Mouse (Mus musculus) kidney, postnatal 14 days (tissue): Measurements from ENCODE around the gene Exosc8.
"Not testable (repeated sequence)": the region's sequence is repeated elsewhere in the genome, so short reads cannot be mapped to it uniquely, and the experiment has no call there.

Experiments
- DNase-seq: peaks from one replicate; pipeline ENCODE4 v3.0.0; 2022; ENCODE audit warnings: mixed read lengths

Exosc8 gene

DNA sequence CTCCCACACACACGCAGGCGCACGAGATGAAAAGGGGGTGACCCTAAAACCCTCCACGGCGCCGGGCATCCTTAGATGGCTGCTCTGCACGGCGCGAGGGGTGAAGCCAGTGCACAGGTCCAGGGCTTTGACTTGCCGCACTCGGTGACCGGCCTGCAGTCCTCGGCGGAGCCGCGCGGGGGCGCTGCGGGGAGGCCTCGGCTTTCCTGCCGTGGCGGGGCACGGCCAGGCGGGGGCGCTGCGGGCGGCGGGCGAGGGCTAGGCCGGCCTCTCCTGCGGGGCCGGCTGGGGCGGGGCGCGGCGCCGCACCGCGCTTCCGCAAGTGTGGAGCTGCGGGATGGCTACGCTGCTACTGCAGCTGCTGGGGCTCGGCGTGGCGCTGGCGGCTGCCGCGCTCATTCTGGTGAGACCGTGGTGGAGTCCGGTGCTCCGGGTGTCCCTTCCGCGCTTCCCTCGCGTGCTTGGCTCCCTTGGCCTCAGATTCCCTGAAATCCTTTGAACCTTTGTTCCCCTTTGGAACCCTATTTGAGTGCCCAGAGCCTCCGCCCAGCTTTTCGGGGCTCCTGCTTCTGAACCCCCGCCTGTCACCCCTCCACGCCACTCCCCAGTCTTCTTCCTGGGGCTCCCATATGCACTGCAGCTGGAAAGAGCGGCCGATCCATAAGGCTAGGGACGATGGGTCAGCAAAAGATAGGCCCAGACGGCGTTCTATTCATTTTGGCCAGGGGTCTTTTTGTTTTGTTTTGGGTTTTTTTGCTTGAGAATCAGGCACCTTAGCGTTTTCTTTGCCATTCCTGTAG is at the start of gene Exosc8, which contains the start of gene Alg5:
TSS of gene Exosc8 (minus strand) at position 147 of the 800 bp plus-strand sequence.
TSS of gene Alg5 (plus strand) at position 293 of the 800 bp plus-strand sequence.
- peak; percentile 92 for DNase-seq

DNA sequence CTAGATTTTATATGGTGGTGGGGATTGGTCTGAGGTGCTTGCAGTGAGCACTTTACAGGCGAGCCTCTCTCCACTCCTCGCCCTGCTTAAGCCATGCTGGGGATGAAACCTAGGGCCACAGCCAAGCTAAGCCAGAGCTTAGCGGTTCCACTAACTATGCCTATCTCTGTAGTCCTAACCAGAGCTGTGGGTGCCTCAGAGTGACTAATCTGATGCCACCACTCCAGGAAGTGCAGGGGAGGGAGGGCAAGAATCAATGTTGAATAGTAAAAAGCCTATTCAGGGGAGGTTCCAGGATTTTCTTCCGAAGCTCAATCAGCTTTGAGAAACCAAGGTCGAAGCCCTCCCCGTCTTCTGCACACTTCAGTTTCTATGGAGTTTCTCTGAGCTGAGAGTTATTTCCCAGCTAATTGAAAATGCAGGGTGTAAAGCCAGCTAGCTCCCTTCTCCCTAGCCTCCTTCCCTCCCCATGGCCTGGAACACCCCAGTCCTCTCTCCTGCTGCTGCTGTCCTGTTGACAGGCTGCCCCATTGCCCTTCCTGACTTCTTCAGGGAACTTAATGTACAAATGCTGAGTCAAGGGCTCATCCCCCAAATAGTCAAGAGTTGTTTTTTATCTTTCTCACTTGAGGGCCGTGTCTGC is 40.9 kb upstream of the Exosc8 start:
- DNase-seq, result no peak

DNA sequence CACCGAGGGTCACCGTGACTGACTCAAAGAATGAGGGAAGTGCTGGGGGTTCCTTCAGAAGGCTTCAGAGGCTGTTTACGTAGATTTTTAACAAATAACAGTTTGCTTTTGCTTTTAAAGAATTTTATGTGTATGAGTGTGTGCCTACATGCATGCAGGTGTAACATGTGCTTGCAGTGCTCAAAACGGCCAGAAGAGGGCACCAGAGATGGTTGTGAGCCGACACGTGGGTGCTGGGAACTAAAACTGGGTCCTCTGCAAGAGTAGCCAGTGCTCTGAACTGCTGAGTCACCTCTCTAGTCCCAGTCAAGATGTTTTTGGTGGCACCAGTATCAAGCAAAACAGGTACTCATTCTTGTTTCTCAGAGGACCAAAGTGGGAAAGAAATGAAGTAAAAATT is 38.4 kb upstream of the Exosc8 start:
- DNase-seq, result no peak

DNA sequence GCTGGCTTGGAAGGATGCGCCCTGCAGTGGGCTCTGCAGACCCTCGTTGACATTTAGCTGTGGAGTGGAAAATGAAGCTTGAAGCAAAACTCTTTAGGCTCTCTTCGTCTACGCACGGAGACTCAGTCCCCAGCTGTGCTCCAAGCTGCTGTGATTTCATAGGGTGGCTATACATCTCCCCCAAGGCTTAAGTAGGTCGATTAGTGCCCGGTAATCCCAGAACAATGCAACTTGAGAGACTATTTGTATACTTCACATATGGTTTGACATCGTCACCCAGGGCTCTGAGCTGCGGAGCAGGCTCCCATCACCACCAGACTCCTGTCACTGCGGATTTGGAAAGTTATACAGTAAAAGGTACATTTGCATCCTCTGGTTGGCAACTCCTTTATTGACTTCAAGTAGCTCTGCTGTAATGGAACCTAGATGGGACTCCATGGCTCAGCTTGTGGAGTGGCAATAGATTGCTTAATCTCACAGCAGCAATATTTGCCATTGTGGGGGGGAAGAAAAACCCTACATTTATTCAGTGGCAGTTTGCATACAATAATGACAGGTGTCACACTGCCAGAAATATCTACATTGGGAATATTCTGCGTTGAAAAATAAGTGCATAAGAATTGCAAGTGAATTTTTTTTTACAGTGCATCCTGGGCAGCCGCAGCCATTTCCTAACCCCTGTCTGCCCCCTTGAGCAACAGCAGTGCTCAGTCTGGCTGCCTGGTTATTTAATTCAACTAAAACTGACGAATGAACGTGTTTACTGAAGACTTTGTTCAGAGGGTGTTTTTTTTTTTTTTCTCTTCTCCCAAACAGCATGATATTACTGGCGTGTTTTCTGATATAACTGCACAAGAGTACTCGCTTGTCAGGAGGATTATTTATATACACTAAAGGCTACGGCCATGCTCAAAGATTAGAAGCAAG is 34.4 kb upstream of the Exosc8 start:
- DNase-seq, result no peak

DNA sequence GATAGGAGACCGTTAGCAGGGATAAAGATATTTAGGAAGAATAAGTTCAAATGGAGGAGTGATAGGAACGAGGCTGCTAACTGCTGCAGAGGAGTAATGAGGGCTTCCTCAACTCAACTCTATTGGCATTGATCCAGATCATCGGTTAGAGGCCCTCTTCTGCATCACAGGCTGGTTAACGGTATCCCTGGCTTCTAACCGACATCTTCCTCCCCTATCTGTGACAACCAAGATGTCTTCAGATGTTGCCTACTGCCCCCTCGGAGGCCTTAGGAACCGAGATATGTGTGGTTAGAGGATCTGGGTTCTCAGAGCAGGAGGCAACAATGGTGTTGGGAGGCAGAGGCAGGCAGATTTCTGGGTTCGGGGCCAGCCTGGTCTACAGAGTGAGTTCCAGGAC is 33.4 kb upstream of the Exosc8 start:
- no peak for DNase-seq

DNA sequence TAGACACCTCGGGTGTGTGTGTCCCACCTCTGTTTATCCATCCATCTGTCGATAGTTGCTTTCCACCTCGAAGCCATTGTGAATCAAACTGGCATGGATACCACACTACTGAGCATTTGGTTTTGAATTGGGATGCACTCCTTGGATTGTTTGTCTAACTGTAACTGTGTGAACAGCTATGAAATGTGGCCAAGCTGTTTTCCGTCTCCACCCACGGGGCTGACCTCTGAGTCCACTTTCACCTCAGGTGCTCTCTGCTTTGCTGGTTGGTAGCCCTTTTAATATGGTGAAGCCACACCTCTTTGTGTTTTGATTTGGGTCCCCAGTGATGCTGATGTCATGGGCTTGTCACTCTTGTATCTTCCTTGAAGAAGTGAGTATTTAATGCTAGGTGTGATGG is 31.6 kb upstream of the Exosc8 start:
- DNase-seq, result no peak

DNA sequence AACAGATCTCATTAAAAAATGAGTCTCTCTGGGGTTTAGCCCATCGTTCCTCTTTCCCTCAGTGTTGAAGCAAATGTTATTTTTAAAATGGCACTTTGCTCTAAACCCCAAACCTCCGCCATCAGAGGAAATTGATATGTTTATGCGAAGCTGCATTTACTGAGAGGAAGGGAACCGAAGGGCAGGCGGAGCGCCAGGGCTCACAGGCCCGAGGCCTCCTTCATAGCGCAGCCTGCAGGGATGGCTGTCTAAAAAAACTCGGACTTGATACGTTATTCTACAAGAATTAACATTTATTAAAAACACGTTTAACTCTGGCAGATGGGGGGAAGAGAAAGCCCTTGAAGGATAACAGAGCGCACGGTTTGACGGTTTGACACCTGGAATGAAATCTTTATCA is 30.8 kb upstream of the Exosc8 start:
- no peak for DNase-seq

DNA sequence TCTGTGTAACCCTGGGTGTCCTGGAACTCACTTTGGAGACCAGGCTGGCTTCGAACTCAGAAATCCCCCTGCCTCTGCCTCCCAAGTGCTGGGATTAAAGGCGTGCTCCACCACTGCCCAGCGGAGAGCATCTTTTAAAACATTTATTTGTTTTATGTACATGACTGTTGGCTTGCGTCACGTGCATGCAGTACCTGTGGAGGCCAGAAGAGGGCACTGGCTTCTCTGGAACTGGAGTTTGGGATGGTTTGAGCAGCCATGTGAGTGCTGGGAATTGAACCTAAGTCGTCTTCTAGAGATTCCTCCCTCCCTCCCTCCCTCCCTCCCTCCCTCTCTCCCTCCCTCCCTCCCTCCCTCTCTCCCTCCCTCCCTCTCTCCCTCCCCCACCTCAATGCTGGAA is 30.3 kb upstream of the Exosc8 start:
- not testable (repeated sequence) for DNase-seq

DNA sequence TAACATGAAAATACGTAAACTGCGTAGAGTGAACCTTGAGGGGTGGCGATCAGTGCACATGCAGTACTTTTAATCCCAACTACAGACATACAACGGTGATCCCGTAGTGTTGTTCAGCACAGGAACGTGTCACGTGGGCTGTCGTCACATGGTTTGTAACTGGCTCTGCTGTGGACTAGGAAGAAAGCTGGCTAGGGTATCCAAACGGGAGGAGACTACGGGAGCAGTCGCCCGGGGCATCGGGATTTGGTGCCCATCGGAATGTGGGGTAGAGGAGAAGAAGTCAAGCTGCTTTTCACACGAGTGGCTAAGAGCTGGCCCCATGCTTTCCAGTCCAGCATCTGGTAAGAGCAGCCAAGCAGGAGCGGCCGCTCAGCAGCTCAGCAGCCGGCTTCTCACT is 29.2 kb upstream of the Exosc8 start:
- peak; percentile 50 for DNase-seq

DNA sequence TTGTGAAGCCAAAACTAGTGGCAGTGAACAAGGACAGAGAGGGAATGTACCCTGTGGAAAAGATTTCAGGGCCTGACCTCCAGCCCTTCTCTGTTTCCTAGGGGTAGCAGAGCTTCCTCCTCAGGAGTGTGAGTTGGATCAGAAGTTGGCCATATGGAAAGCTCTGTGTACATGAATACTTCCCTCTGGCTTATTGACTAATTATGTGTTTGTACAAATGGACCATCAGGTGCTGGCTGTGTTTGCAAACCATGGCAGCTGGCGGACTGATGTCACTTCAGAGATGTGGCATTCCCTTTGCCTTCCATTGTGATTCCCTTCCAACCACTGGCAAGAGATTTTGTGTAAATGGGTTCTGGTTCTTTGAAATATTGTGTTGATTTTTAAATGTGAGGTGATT is 26.1 kb upstream of the Exosc8 start:
- no peak for DNase-seq

DNA sequence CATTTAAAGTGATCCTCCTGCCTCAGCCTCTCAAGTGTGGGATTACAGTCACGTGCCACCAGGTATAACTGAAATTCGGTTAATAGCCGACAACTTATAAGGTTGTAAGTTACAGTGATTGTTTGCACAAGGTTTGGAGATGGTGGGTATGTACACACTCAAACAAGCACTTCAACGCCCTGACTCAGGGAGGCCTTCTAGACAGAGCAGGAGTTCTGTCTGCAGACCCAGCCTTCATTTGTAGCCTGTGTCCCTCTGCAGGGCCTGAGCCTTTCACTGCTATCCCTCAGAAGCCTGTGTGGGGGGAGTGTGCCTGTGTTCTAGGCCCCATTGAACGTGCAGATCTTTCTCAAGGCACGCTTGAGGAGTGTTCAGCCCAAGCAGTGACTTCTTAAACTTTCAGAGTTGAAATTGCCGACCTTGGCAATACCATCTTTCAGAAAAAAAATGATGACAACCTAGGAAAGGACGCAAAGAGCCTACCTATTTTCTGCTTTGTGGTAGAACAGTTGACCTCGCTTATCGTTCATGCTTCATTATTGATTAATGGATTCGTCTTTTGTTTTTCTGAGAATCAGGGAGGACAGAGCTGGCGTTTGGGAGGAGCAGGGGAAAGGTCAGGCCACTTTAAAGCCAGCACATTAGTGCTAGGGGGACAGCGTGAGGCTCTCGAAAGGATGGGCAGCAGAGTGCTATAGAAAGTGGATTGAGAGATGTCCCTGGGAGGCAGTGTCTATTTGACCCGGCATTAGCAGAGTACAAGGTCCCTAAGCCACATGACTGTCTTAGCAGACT is 25.3 kb upstream of the Exosc8 start:
- no peak for DNase-seq

DNA sequence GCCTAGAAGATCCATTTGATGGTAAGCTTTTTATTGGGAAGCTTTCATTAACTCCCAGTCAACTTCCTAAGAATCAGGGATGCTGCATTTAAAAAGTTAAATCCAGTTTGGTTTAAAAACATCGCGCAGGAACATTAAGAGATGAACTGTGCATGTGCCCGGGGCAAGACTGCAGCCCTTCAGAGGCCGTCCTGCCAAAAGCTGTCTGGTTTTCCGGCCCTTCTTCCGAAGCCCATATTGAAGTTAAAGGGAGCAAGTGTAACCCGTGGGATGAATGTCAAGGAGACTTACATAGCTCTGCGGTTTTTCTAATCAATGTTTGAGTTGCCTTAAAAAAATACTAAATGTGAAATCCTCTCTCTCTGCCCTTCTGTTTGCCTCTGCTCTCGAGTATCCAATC is 24.0 kb upstream of the Exosc8 start:
- no peak for DNase-seq

DNA sequence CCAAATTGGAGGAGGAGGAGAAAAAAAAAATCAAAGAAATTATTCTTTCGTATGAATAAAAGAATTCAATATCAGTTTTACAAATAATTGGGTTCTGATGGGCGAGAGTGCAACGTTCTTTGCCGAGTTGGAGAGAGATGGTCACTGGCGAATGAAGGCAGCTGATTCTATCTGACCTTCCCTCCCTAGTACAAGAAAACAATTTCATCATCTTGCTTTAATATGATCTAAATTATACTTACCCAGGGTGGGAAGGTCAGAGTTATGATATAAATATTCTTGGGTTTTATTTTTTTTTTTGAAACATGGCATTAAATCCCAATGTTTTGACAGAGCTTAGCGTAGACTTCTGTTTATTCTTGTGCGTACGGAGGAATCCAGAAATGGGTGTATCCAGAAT is 22.3 kb upstream of the Exosc8 start:
- no peak for DNase-seq

DNA sequence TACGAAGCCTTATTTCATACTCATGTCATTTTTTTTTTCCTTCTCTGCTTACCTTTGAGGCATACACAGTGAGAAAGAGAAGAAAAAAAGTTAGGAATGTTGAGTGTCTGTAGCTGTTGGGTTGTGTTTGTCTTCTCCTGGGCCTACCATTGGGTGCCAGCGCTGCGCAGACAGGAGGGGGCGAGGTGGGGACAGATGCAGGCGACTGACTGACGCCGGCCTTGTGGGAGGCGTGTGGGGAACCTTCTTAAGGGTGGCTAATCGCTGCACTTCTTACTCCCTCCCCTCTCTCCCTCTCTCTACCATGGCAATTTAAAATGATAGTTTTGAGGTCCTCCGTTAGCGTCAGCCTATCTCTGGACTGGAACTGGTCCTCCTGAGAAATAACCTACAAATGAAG is 20.9 kb upstream of the Exosc8 start:
- DNase-seq, result peak; percentile 10

DNA sequence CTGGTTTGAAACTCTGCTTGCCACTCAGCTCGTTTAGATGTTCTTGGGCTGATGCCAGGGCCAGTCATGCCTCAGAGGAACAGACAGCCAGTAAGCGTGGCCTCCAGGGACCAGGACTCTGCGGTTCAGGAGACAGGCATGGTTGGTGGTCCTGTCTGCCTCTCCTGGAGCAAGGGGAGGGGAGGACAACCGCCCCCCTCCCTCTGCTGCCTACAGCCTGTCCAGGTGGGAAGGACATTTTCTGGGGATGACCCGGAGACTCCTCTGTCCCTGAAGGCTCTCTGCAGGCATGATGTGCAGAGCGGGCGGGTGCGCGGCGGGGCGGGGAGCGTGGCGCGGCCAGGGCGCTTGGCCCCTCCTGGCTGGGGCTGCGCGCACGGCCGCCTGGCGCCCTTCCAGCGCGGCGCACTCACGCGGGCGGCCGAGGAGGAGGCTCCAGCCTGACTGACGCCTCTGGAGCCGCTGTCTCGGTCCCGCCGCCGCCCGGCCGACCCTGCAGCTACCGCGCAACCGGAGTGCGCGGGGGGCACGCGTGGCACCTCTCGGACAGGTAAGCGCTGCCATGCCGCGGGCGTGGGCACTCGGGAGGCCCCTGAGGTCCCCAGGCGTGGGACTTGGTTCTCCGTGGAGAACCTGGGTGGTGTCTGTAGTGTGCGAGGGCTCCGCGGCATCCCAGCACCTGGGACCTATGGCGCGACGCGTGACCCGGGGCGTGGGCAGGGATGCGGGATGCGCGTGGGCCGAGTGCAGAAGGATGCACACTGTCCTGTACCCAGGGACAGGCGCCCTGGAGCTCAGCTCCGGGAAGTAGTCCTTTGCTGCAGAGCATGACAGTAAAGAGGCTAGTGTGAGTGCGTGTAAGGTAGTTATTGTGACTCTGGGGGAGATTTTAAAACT is 20.2 kb upstream of the Exosc8 start, which contains the start of gene Smad9:
TSS of gene Smad9 (plus strand) at position 438 of the 897 bp plus-strand sequence.
- peak; percentile 78 for DNase-seq

DNA sequence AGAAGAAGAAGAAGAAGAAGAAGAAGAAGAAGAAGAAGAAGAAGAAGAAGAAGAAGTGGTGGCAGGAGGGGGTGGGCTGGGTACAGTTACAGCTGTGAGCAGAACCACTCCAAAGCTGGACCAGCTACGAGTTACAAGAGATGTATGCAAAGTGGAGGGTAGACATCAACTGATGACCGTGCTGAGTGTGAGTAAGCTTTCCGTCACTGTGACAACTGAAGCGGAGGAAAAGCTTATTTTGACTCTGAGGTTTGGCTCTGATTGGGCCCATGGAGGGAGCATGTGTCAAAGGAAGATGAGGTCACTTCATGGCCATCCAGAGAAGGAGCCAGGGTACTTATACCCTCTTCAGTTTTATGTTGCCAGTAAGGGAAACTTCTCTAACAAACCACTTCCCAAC is 18.2 kb upstream of the Exosc8 start:
- DNase-seq, result no peak

DNA sequence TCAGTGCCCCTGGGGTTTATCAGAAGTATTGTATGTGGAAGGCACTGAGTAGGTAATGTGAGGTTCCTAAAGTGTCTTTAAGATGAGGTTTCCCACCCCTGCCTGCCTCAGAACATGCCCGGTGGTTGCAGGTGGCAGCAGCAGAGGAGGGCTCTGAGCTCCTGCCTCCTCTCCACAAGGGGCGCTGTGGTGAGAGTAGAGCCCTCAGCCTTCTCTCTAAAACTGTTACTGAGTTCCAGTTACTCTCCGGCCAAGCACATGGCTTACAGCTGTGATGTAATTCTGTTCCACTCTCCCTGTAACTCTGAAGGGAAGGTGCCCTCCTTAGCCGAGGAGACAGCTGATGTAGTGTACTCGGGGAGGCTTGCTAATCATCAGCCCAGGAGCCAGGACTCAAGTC is 10.6 kb upstream of the Exosc8 start:
- DNase-seq, result peak; percentile 15

DNA sequence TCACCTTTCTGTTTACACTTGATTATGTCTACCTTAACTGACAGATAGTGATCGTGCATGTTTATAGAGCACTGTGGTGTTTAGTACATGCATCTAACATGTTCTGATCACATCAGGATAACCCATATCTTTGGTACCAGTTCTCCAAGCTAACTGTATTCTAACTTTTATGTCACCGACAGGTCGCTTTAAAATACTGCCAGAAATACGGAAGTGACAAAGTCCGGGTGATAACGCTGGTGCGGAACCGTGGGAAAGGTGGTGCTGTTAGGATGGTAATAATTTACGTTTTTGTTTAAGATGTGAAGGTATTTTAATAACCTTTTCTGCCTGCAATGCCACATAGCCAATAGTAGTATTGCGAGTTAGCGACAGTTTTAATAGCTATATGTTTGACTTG is 6.8 kb upstream of the Exosc8 start:
- no peak for DNase-seq

DNA sequence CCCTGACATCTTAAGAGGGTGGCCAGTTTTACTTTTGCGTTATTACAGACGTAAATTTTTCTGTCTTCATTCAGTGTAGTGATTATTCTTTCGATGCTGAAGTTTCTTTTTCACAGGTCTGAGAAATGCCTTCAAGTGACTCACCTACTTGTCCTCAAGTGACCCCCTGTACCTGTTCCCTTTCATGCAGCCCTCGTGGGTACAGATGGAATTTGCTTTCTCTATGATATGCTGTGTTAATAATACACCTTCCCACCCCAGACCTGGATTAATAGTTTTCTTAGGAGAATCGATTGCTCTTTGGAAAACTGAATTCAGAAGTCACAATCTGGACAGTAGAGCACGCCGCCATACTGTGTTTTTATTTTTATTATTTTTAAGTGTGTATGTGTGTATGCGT is 2.1 kb upstream of the Exosc8 start:
- DNase-seq, result no peak

DNA sequence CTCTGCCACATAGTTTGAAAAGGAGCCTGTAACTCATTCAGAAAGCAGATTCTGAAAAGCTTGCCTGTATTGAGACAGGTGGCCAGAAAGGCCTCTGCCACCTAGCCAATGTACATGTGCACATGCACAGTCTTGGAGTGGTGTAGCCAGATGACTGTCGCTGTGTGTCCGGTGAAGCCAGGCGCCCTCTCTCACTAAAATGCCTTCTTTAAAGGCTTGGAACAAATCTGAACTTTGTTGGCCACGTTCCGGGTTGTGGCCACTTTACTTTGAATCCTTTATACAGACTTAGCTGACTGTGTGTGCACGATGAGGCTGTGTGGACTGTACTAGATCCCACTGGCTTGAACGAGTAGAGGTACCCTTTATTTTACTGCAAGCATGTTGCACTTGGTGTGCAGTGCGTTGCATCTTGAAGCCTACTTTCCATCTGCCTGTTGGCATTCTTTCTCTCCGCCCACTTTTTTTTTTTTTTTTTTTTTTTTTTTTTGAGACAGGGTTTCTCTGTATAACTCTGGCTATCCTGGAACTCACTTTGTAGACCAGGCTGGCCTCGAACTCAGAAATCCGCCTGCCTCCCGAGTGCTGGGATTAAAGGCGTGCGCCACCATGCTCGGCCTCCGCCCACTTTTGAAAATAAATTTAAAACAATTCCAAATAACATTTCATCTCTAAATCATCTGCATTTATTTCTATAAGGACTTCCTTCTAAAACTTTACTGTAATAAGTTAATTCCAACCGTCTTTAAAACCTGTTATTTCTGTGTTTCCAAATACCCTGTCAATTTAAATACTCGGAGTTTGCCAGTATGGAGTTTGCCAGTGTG is 1.1 kb upstream of the Exosc8 start:
- DNase-seq, result peak; percentile 21
